Mouse (Mus musculus) stomach, postnatal 0 days (tissue): ENCODE measurements around the gene Umod.

ENCODE experiments used
- CTCF ChIP-seq: IDR thresholded peaks from 2 replicates; pipeline ENCODE4 v1.5.1; 2016; ENCODE audit warnings: antibody characterized with exemption, low read depth, mild to moderate bottlenecking, moderate library complexity
- EP300 ChIP-seq: optimal IDR thresholded peaks from 2 replicates; pipeline ENCODE3; 2016; ENCODE audit warnings: antibody characterized with exemption

- TF ChIP-seq CTCF (no peak), EP300 (no peak)
These were observed 48.5 kb upstream of the Umod start for GRCm38 (mm10) chr7:119527548-119527947.
